Mouse (Mus musculus): ENCODE data around the gene Eogt.

The Eogt gene

GRCm38 (mm10) chr6:97106106-97106505, 42.9 kb downstream of the Eogt start:
- no peak for DNase-seq (ENCODE audit: low spot score in 2 of 2)

- DNase-seq (ENCODE audit: low spot score in 2 of 2), result no peak
These were observed 44.6 kb downstream of the Eogt start for GRCm38 (mm10) chr6:97104264-97104852.

- no peak for DNase-seq (ENCODE audit: low spot score in 2 of 2)
These were observed 46.9 kb downstream of the Eogt start for GRCm38 (mm10) chr6:97101958-97102702.

- DNase-seq (ENCODE audit: low spot score in 2 of 2), result no peak
These were observed 47.6 kb downstream of the Eogt start for GRCm38 (mm10) chr6:97101190-97101957.

GRCm38 (mm10) chr6:97082336-97082735, 66.6 kb downstream of the Eogt start:
- DNase-seq (ENCODE audit: low spot score in 2 of 2), result no peak

- DNase-seq (ENCODE audit: low spot score in 2 of 2), result no peak
These were observed 69.0 kb downstream of the Eogt start for GRCm38 (mm10) chr6:97080016-97080415.

GRCm38 (mm10) chr6:97060074-97060681, 88.8 kb downstream of the Eogt start, which contains the start of gene Fam19a4:
Gene Fam19a4 (minus strand): TSS chr6:97060413.
- no peak for DNase-seq (ENCODE audit: low spot score in 2 of 2)
